In the genomic region with DNA sequence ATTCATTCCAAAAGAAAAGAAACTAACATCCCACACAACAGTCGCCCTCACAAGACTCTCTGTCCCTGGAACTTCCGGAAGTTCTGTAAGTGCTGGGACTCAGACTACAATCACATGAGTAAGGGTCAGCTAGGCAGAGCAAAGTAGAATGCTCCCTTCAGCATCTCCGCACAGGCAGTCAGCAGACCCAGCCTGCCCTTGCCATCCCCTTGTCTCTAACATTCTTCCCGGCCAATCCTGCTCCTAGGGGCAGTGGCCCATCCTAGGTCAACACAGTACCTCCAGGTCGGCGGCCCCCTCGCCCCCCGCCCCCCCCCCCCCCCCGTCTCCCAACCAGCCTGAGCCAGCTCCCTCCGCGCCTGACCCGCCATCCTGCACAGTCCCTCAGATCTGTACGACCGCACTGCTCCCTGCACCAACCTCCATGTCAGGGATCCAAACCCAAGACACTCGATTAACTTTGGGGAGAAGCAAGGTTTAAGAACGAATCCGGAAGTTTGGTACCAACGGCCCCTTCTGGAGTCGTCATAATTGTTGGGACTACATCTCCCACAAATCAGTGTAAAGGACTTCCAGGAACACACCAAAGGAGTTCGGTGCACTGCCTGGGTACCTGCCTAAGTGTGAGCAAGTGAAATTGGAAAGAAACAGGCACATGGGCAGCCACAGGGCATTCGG, we compare ENCODE assay signal across 7 mouse cellular contexts. TPM values are rescaled to one million over a fixed set of nuclear protein-coding genes. Genes with fewer than 3 reads are reported as not detected.
A peak's percentile ranks its signal among the peaks of the same experiment; 100 is the strongest.
DNase-seq lines count a peak whose midpoint lies in the region; ATAC-seq lines count a peak whose summit lies in the region.

Gene Zfp65 (minus strand): TSS at position 533 of the 678 bp plus-strand sequence.

- H3K36me3 ChIP-seq in intestine, embryonic 14.5 days (ENCODE audit: control insufficient read depth, insufficient read depth, low read length) = no peaks in the 10 kb centered on the region

- H3K4me1 ChIP-seq in intestine, embryonic 14.5 days (replicated peaks; ENCODE audit: control insufficient read depth, insufficient read depth, low read length) = no peaks in the 10 kb centered on the region

- H3K27me3 ChIP-seq in intestine, embryonic 14.5 days (replicated peaks; ENCODE audit: control insufficient read depth, insufficient read depth, low read length) = no peaks in the 10 kb centered on the region

- no peaks in the 10 kb centered on the region for H3K9me3 ChIP-seq in intestine, embryonic 14.5 days (ENCODE audit: control insufficient read depth, low read length)

- peak within 1 kb of the TSS; percentile 58 for H3K4me3 ChIP-seq in intestine, embryonic 14.5 days (ENCODE audit: low read depth, low read length)

- peak; percentile 72 for DNase-seq in adrenal gland, adult 2 months
- peak; percentile 79 for DNase-seq in embryo, embryonic 11 days
- peak; percentile 15 to 40 for DNase-seq in gastrocnemius, postnatal 36 days
- peak; percentile 80 for DNase-seq in intestine, embryonic 14.5 days (ENCODE audit: low spot score)
- peak; percentile 74 to 82 for DNase-seq in left cerebral cortex, postnatal 25 days (ENCODE audit: low spot score in 2 of 2)
- DNase-seq in right cerebral cortex, postnatal 25 days = peak; percentile 60

- no peak within 1 kb of the TSS; the same call in 1 of the 2 replicates for H3K27ac ChIP-seq in intestine, embryonic 14.5 days (ENCODE audit: low read depth)

- H3K4me2 ChIP-seq in intestine, embryonic 14.5 days (ENCODE audit: low read length) = peak within 1 kb of the TSS; percentile 59

- intact Hi-C loops in gastrocnemius, postnatal 36 days (cut with DNase I) = no loop called here
- intact Hi-C loops in left cerebral cortex, postnatal 25 days (cut with DNase I) = loop anchor here (5.0 to 10.0 kb wide), 3 partner anchors 86 to 116 kb away; partner anchors contain the start of gene Zfp273

- ATAC-seq in intestine, embryonic 14.5 days (replicated peaks; ENCODE audit: low FRiP score, low TSS enrichment, low read depth) = peak; percentile 82
- ATAC-seq in megakaryocyte-erythroid progenitor cell, adult 5-6 weeks (replicated peaks; ENCODE audit: low FRiP score, low TSS enrichment, poor library complexity, severe bottlenecking) = 0 out of 2 replicates have a peak, but pooled peaks have one; percentile 25

- WGBS in intestine, embryonic 14.5 days = 2% methylated on average over 18 of the region's 21 CpGs

- H3K9ac ChIP-seq in intestine, embryonic 14.5 days (ENCODE audit: low read length) = peak within 1 kb of the TSS; percentile 60

RNA-seq across cellular contexts. Expression of gene Zfp65, which starts in this region (rescaled TPM):
- total RNA-seq in adrenal gland, adult 2 months (2021) = 10 to 100 TPM; 10.2 to 10.6 TPM
- polyA plus RNA-seq in adrenal gland, adult 2 months (2012; rRNA removed) = 0.06 and 0.16 TPM in 2 replicates
- 1 to 10 TPM; 3.2 to 4.5 TPM for total RNA-seq in gastrocnemius, postnatal 36 days (2021)
- polyA plus RNA-seq in intestine, embryonic 14.5 days (2014; fragmentation: Nextera tagmentation; extraction: Ambion mirVana) = 2.9 and 3.1 TPM in 2 replicates
- 10 to 100 TPM; 13.2 to 13.3 TPM for total RNA-seq in left cerebral cortex, postnatal 25 days (2021)
- 7.2 and 12.7 TPM in 2 replicates for total RNA-seq in megakaryocyte-erythroid progenitor cell, adult 5-6 weeks (2014; fragmentation: Nextera tagmentation)
- 16.6 and 17.6 TPM in 2 replicates for total RNA-seq in megakaryocyte-erythroid progenitor cell, adult 5-6 weeks (2017)

Comparison
In these comparisons a context has a peak if more than half of its experiments do, and no peak if none do; other contexts are left out.
1. DNase-seq: peak in every context shown above with its lines; median percentile 80 in intestine, embryonic 14.5 days; 79 in embryo, embryonic 11 days; 78 in left cerebral cortex, postnatal 25 days; 72 in adrenal gland, adult 2 months; 60 in right cerebral cortex, postnatal 25 days; 28 in gastrocnemius, postnatal 36 days.